Mouse (Mus musculus) kidney, adult 2 months (tissue): ENCODE data around the gene Vmn2r82. TPM values are rescaled to one million over a fixed set of nuclear protein-coding genes. Genes with fewer than 3 reads are reported as not detected.
"Not testable (repeated sequence)": the region's sequence is repeated elsewhere in the genome, so short reads cannot be mapped to it uniquely, and the experiment has no call there.

ENCODE experiments used
- DNase-seq: peaks from one replicate; pipeline ENCODE4 v3.0.0; 2021
- H3K27ac ChIP-seq: fragments of 200-500 bp; 2 replicates; pipeline ENCODE4 v1.5.1; 2012; ENCODE audit warnings: low read depth, low read length, control low read depth, inconsistent platforms; ENCODE audit not compliant: insufficient read depth
- H3K27me3 ChIP-seq: fragments of 200-500 bp; replicated peaks from 2 replicates; pipeline ENCODE4 v1.6.1; 2012; ENCODE audit warnings: mild to moderate bottlenecking, moderate library complexity, low read length, inconsistent platforms; ENCODE audit not compliant: control insufficient read depth, insufficient read depth
- H3K36me3 ChIP-seq: fragments of 200-500 bp; 2 replicates; pipeline ENCODE4 v1.6.1; 2012; ENCODE audit warnings: mild to moderate bottlenecking, moderate library complexity, low read length, inconsistent platforms; ENCODE audit not compliant: control insufficient read depth, insufficient read depth
- H3K4me1 ChIP-seq: fragments of 200-500 bp; 2 replicates; pipeline ENCODE4 v1.6.1; 2011; ENCODE audit warnings: low read length; ENCODE audit not compliant: control insufficient read depth, insufficient read depth
- H3K4me3 ChIP-seq: fragments of 200-500 bp; 2 replicates; pipeline ENCODE4 v1.5.1; 2011; ENCODE audit warnings: mild to moderate bottlenecking, low read depth, low read length, control low read depth; ENCODE audit not compliant: insufficient read depth
- CTCF ChIP-seq: fragments of 200-500 bp; conservative IDR thresholded peaks from 2 replicates; pipeline ENCODE4 v1.5.1; 2011; ENCODE audit warnings: low read depth, mild to moderate bottlenecking, control low read depth, low read length, moderate library complexity, mixed read lengths; ENCODE audit not compliant: insufficient read depth, insufficient read length
- POLR2A ChIP-seq: fragments of 200-500 bp; IDR thresholded peaks from one replicate; pipeline ENCODE4 v1.6.1; 2011; ENCODE audit warnings: low read depth, low read length, control low read depth
- WGBS: fragments of 180-500 bp; shearing (Covaris S2); methylation state at CpG from one replicate; pipeline ENCODE4 v1.1.7; 2018; 5-methylcytosine and 5-hydroxymethylcytosine counted together
- polyA plus RNA-seq: library from polyadenylated mRNA; depleted of rRNA; stranded (reverse); fragments of >200 nt; gene quantifications from 2 replicates; pipeline ENCODE4 v1.2.3, GENCODE M21; 2012; rRNA removed

Gene Vmn2r82
- polyA plus RNA-seq = not detected in 2 replicates

DNA sequence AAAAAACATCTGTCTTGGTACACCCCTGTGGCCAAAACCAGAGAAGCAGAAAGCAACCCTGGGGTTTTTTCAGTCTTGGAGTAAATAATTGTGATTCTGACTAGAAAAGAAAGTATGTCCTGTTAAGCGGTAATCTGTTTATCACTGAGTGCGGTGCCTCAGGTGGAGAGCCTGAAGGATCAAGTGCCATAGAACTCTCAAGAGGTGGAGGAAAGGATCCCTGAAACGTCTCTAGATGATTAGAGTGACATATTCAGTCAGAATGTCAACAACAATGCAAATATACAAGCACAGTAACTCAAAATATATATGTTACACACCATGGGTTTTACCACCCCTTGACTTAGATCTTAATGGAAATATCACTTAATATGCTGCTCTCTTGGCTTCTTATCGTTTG is at the start of gene Vmn2r82:
TSS of gene Vmn2r82 (plus strand) at position 301 of the 400 bp plus-strand sequence.
- H3K4me1 ChIP-seq = not testable (repeated sequence)

DNA sequence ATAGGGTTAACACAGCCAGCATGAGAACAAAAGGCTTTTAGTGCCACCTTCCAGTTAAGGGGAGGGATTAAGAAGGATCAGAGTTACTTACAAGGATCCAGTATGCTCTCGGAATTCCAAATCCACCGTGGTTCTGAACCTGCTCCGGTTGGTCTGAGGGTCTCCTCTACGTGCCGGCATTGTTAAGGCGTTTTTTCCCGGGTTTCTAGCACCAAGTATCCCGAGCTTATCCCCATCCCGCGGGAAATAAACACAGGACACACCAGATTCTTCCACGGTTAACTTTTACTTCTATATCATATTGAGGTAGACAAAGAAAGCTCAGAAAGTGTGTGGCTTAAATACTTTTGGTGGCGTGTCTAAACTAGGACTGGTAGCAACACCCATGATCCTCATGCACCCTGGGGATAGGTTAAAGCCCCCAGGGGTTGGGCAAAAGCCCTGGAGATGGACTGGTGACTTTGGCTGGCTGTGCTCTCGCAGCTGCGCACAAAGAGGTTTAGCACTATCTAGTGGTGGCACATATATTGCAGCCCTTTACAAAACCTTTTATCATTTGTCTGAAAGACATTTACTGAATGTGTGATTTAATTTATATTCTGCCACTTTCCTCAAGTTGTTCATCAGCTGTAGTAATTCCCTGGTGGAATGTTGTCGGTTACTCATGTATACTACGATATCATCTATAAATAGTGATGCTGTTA is 34.1 kb upstream of the Vmn2r82 start:
- not testable (repeated sequence) for H3K27ac ChIP-seq

More for the DNA sequence above, at the start of gene Vmn2r82:
- 77% methylated on average over 4 of the region's 4 CpGs for WGBS
- H3K27me3 ChIP-seq, DNase-seq, H3K4me3 ChIP-seq, H3K27ac ChIP-seq, H3K36me3 ChIP-seq: not testable (repeated sequence)

GRCm38 (mm10) chr10:79322737-79323086 is 33.6 kb upstream of the Vmn2r82 start:
- no peaks in the 10 kb centered on the region for H3K4me1 ChIP-seq
- no peak overlapping the region for H3K27ac ChIP-seq
- no peak for DNase-seq
- H3K36me3 ChIP-seq = no peaks in the 10 kb centered on the region
- no peaks in the 10 kb centered on the region for H3K27me3 ChIP-seq
- TF ChIP-seq POLR2A = no peak
- no peak for TF ChIP-seq CTCF
- no peak overlapping the region for H3K4me3 ChIP-seq

More for the DNA sequence above, 34.1 kb upstream of the Vmn2r82 start:
- H3K4me3 ChIP-seq = peak overlapping the region; percentile 31; the same call in 1 of the 2 replicates
- WGBS = 6% methylated on average over 16 of the region's 16 CpGs
- not testable (repeated sequence) for H3K27me3 ChIP-seq, H3K36me3 ChIP-seq, DNase-seq, H3K4me1 ChIP-seq

- H3K4me1 ChIP-seq, H3K27ac ChIP-seq, H3K27me3 ChIP-seq, H3K4me3 ChIP-seq, H3K36me3 ChIP-seq, DNase-seq: not testable (repeated sequence)
- 85% methylated on average over 8 of the region's 8 CpGs for WGBS
Measured at GRCm38 (mm10) chr10:79399946-79400700, 43.8 kb downstream of the Vmn2r82 start.

DNA sequence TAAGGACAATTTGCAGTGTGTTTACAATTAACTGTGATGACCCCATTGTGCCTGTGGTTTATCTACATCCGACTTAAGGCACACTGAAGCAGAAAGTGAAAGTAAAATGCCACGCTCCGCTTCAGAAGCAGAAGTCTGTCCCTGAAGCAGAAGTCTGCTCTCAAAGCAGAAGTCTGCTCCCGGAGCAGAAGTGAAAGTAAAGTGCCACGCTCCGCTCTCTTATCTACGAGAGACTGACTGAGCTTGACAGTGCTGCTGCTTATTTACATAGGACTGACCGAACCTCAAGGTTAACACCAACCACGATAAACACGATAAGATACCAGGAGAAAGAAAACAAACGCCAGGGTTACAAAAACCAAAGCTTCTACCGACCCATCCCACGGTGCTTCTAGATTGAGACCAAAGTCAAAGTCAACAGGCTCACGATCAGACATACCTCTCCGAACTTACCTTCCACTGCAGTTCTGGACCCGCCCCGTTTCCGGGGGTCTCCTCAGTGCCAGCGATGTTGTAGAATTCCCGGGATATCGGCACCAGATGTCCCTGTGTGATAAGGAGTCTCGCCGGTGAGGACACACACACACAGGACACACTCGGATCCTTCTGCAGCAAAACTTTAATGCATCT is 60.9 kb downstream of the Vmn2r82 start:
- Histone ChIP-seq H3K27ac (no peak overlapping the region), H3K4me1 (no peaks in the 10 kb centered on the region), H3K4me3 (no peak overlapping the region), H3K36me3 (no peaks in the 10 kb centered on the region), H3K27me3 (no peaks in the 10 kb centered on the region)
- no peak for TF ChIP-seq POLR2A
- no peak for TF ChIP-seq CTCF
- 90% methylated on average over 24 of the region's 24 CpGs for WGBS
- no peak for DNase-seq

DNA sequence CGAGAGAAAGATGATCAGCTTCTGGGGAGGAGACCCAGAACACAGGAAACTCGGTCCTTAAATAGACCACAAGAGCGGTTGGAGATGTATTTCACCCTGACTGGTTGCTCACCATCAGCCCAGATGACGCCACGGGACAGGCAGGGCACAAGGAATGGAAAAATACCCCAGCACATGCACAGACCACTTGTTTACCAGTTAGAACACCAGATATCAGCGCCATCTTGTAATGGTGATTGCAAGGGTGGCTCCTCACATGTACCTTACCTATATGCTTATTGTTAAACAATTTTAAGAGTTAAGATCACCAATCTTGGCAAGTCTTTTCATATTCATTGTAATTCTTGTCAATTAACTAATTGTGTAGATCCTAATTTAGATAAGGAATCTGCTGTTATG is 61.5 kb downstream of the Vmn2r82 start:
- not testable (repeated sequence) for H3K27ac ChIP-seq, H3K4me3 ChIP-seq, H3K27me3 ChIP-seq, DNase-seq, H3K4me1 ChIP-seq, H3K36me3 ChIP-seq
- 84% methylated on average over 6 of the region's 6 CpGs for WGBS

DNA sequence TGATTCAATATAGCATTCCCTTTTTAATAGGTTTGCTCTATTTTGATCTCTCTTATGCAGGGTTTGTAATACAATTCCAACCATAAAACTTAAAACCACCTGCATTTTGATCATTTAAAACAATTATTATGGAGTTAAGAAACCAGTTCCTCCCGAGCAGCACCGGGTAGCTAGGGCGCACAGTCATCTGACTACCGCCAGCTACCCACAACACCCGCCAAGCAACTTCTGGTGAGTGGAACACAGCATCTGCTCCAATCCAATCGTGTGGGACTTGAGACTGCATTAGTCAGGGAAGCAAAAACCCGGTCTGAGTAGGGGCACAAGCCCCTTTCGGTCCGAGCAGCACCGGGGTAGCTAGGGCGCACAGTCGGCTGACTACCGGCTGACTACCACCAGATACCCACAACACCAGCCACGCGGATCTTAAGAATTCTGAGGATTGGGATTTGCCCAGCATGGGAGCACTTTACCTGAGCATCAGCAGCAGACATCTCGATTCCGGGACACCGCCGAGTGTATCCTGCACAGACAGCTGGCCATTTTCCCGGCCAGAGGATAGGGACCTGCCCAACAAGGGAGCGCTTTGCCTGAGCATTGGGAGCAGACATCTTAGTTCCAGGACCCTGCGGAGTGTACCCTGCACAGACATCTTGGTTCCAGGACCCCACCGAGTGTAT is 79.0 kb downstream of the Vmn2r82 start:
- H3K4me1 ChIP-seq, H3K27ac ChIP-seq, H3K27me3 ChIP-seq, H3K36me3 ChIP-seq, DNase-seq, H3K4me3 ChIP-seq: not testable (repeated sequence)
- 88% methylated on average over 23 of the region's 23 CpGs for WGBS

Other genes starting within 250 kb of the Vmn2r82 start
- gene Vmn2r80, start 207.8 kb upstream of the Vmn2r82 start, polyA plus RNA-seq = not detected in 2 replicates
- not detected in 2 replicates for gene Vmn2r81, start 108.8 kb upstream of the Vmn2r82 start, polyA plus RNA-seq
- not detected in 2 replicates for gene Vmn2r83, start 112.2 kb downstream of the Vmn2r82 start, polyA plus RNA-seq
- gene Plpp2, start 177.3 kb downstream of the Vmn2r82 start, polyA plus RNA-seq = 58.1 and 66.2 TPM in 2 replicates
- 35.0 and 45.0 TPM in 2 replicates for gene Mier2, start 198.7 kb downstream of the Vmn2r82 start, polyA plus RNA-seq
- gene Theg, start 230.8 kb downstream of the Vmn2r82 start, polyA plus RNA-seq = 0.05 TPM in 1 of 2 replicates, not detected in the other